Mouse (Mus musculus): ENCODE measurements around the gene Hnrnpul2. TPM values are rescaled to one million over a fixed set of nuclear protein-coding genes. Genes with fewer than 3 reads are reported as not detected.

The Hnrnpul2 gene
- total RNA-seq, 1 experiment from 2014 or later = 101 TPM

Other genes with a start within 250 kb of the Hnrnpul2 start
- 0.21 TPM in 1 of 3 replicates, not detected in the others for gene Slc22a8, start 228.8 kb upstream of the Hnrnpul2 start, total RNA-seq (2017)
- not detected in 3 replicates for gene Slc22a6, start 202.0 kb upstream of the Hnrnpul2 start, total RNA-seq (2017)
- gene Chrm1, start 156.2 kb upstream of the Hnrnpul2 start, total RNA-seq (2017) = not detected in 3 replicates
- 61.4 to 198 TPM (median 77.3 TPM) in 3 replicates for gene Slc3a2, start 96.6 kb upstream of the Hnrnpul2 start, total RNA-seq (2017)
- 32.5 to 68.4 TPM (median 56.6 TPM) in 3 replicates for gene Wdr74, start 84.2 kb upstream of the Hnrnpul2 start, total RNA-seq (2017)
- 1.9 to 2.8 TPM in 2 of 3 replicates, not detected in the other for gene 1700092M07Rik, start 79.3 kb upstream of the Hnrnpul2 start, total RNA-seq (2017)
- 105 to 173 TPM (median 138 TPM) in 3 replicates for gene Stx5a, start 78.6 kb upstream of the Hnrnpul2 start, total RNA-seq (2017)
- gene Nxf1, start 62.9 kb upstream of the Hnrnpul2 start, total RNA-seq (2017) = 85.6 to 138 TPM (median 127 TPM) in 3 replicates
- 10.2 to 19.0 TPM (median 12.6 TPM) in 3 replicates for gene Tmem223, start 49.0 kb upstream of the Hnrnpul2 start, total RNA-seq (2017)
- 86.6 to 115 TPM (median 101 TPM) in 3 replicates for gene Tmem179b, start 45.5 kb upstream of the Hnrnpul2 start, total RNA-seq (2017)
- 2.0 to 11.4 TPM (median 4.5 TPM) in 3 replicates for gene Taf6l, start 33.6 kb upstream of the Hnrnpul2 start, total RNA-seq (2017)
- gene Polr2g, start 21.4 kb upstream of the Hnrnpul2 start, total RNA-seq (2017) = 31.6 to 48.4 TPM (median 47.3 TPM) in 3 replicates
- 0.85 to 1.2 TPM (median 1.1 TPM) in 3 replicates for gene Zbtb3, start 17.5 kb upstream of the Hnrnpul2 start, total RNA-seq (2017)
- gene Ttc9c, start 677 bp upstream of the Hnrnpul2 start, total RNA-seq (2017) = 40.1 to 52.8 TPM (median 48.3 TPM) in 3 replicates
- 40.4 to 54.5 TPM (median 44.1 TPM) in 3 replicates for gene AC129217.1, start 9.8 kb downstream of the Hnrnpul2 start, total RNA-seq (2017)
- gene Bscl2, start 17.5 kb downstream of the Hnrnpul2 start, total RNA-seq (2017) = 25.1 to 34.8 TPM (median 30.9 TPM) in 3 replicates
- 0.39 to 0.64 TPM in 2 of 3 replicates, not detected in the other for gene Gng3, start 19.2 kb downstream of the Hnrnpul2 start, total RNA-seq (2017)
- 0.10 to 0.78 TPM (median 0.32 TPM) in 3 replicates for gene Lrrn4cl, start 30.8 kb downstream of the Hnrnpul2 start, total RNA-seq (2017)
- gene Ubxn1, start 51.5 kb downstream of the Hnrnpul2 start, total RNA-seq (2017) = 200 to 274 TPM (median 220 TPM) in 3 replicates
- gene Uqcc3, start 60.9 kb downstream of the Hnrnpul2 start, total RNA-seq (2017) = 45.0 to 55.1 TPM (median 54.5 TPM) in 3 replicates
- gene Lbhd1, start 63.7 kb downstream of the Hnrnpul2 start, total RNA-seq (2017) = 18.1 to 52.5 TPM (median 21.3 TPM) in 3 replicates
- not detected in 3 replicates for gene Gm49403, start 63.9 kb downstream of the Hnrnpul2 start, total RNA-seq (2017)
- gene 1810009A15Rik, start 68.8 kb downstream of the Hnrnpul2 start, total RNA-seq (2017) = 62.5 to 90.9 TPM (median 65.3 TPM) in 3 replicates
- gene Gm49416, start 68.9 kb downstream of the Hnrnpul2 start, total RNA-seq (2017) = not detected in 3 replicates
- gene Ints5, start 73.0 kb downstream of the Hnrnpul2 start, total RNA-seq (2017) = 5.8 to 9.1 TPM (median 7.4 TPM) in 3 replicates
- gene Ganab, start 78.1 kb downstream of the Hnrnpul2 start, total RNA-seq (2017) = 57.5 to 87.0 TPM (median 59.6 TPM) in 3 replicates
- 34.2 to 75.8 TPM (median 50.2 TPM) in 3 replicates for gene B3gat3, start 100.4 kb downstream of the Hnrnpul2 start, total RNA-seq (2017)
- gene Rom1, start 109.3 kb downstream of the Hnrnpul2 start, total RNA-seq (2017) = 2.1 to 7.6 TPM (median 3.6 TPM) in 3 replicates
- 39.3 to 101 TPM (median 62.5 TPM) in 3 replicates for gene Eml3, start 109.5 kb downstream of the Hnrnpul2 start, total RNA-seq (2017)
- 129 to 201 TPM (median 158 TPM) in 3 replicates for gene Mta2, start 121.9 kb downstream of the Hnrnpul2 start, total RNA-seq (2017)
- 14.8 to 16.9 TPM (median 16.7 TPM) in 3 replicates for gene Tut1, start 133.8 kb downstream of the Hnrnpul2 start, total RNA-seq (2017)
- gene Eef1g, start 147.0 kb downstream of the Hnrnpul2 start, total RNA-seq (2017) = 313 to 352 TPM (median 341 TPM) in 3 replicates
- 408 to 1,020 TPM (median 414 TPM) in 3 replicates for gene Ahnak, start 169.3 kb downstream of the Hnrnpul2 start, total RNA-seq (2017)

Measured in monocyte, adult 5-6 weeks (primary cell).